Mouse (Mus musculus) midbrain, embryonic 15.5 days (tissue): ENCODE results near the gene Nt5dc3. TPM values are rescaled to one million over a fixed set of nuclear protein-coding genes. Genes with fewer than 3 reads are reported as not detected.

Experiments
- ATAC-seq: fragments of 200-750 bp; cut with Nextera tagmentation; replicated peaks from 2 replicates; pipeline ENCODE4 v1.8.0; 2017; ENCODE audit warnings: moderate TSS enrichment
- H3K27ac ChIP-seq: fragments of 300-500 bp; sonication (generic); 2 replicates; pipeline ENCODE4 v1.5.1; 2015; ENCODE audit warnings: mild to moderate bottlenecking, inconsistent platforms
- H3K27me3 ChIP-seq: fragments of 300-500 bp; sonication (generic); replicated peaks from 2 replicates; pipeline ENCODE4 v1.6.1; 2015; ENCODE audit warnings: inconsistent platforms
- H3K36me3 ChIP-seq: fragments of 300-500 bp; sonication (generic); replicated peaks from 2 replicates; pipeline ENCODE4 v1.6.1; 2015; ENCODE audit warnings: inconsistent platforms
- H3K4me1 ChIP-seq: fragments of 300-500 bp; sonication (generic); 2 replicates; pipeline ENCODE4 v1.6.1; 2015; ENCODE audit warnings: inconsistent platforms
- H3K4me2 ChIP-seq: fragments of 300-500 bp; sonication (generic); 2 replicates; pipeline ENCODE4 v1.6.1; 2015; ENCODE audit warnings: inconsistent platforms, mild to moderate bottlenecking, moderate library complexity
- H3K4me3 ChIP-seq: fragments of 300-500 bp; sonication (generic); 2 replicates; pipeline ENCODE4 v1.5.1; 2015; ENCODE audit warnings: mild to moderate bottlenecking, inconsistent platforms
- H3K9ac ChIP-seq: fragments of 300-500 bp; sonication (generic); 2 replicates; pipeline ENCODE4 v1.6.1; 2015; ENCODE audit warnings: mild to moderate bottlenecking, inconsistent platforms
- H3K9me3 ChIP-seq: fragments of 300-500 bp; sonication (generic); 2 replicates; pipeline ENCODE4 v1.6.1; 2016; ENCODE audit warnings: inconsistent platforms
- WGBS: fragments of 180-500 bp; shearing (Covaris S2); methylation state at CpG from one replicate; pipeline ENCODE4 v1.1.7; 2015; ENCODE audit warnings: mixed read lengths; 5-methylcytosine and 5-hydroxymethylcytosine counted together
- polyA plus RNA-seq: library from polyadenylated mRNA; unstranded; fragments of >200 nt; fragmentation: Nextera tagmentation; extraction: Ambion mirVana; gene quantifications from 2 replicates; pipeline ENCODE4 v1.2.1, GENCODE M21; 2015

Gene Nt5dc3
- polyA plus RNA-seq, 1 experiment from 2014 or later: 14.4 TPM

DNA sequence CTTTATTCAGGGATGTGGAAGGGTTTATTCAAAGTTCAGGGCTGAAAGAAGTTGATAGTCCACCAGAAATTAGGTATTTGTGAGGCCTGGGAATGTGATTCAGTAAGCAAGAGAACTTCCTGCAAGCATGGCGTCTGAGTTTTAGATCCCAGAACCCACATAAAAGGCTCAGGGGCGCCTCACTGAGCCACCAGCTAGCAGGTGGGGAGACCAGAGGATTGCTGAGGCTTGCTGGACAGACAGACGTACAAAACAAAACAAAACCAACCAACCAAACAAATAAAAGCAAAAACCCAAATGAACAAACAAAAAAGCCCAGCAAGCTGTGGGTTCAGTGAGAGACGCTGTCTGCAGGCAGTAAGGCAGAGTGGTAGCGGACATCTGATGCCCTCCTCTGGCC lies 3.9 kb downstream of the Nt5dc3 start:
- H3K9ac ChIP-seq: no peak overlapping the region
- WGBS: 41% methylated on average over 5 of the region's 5 CpGs
- peak overlapping the region; percentile 25 for H3K27ac ChIP-seq
- H3K27me3 ChIP-seq: no peaks in the 10 kb centered on the region
- no peak overlapping the region for H3K4me3 ChIP-seq
- H3K36me3 ChIP-seq: no peaks in the 10 kb centered on the region
- no peak for ATAC-seq
- no peaks in the 10 kb centered on the region for H3K9me3 ChIP-seq
- H3K4me2 ChIP-seq: no peak overlapping the region
- peaks cover 39% of the 10 kb centered on the region for H3K4me1 ChIP-seq

DNA sequence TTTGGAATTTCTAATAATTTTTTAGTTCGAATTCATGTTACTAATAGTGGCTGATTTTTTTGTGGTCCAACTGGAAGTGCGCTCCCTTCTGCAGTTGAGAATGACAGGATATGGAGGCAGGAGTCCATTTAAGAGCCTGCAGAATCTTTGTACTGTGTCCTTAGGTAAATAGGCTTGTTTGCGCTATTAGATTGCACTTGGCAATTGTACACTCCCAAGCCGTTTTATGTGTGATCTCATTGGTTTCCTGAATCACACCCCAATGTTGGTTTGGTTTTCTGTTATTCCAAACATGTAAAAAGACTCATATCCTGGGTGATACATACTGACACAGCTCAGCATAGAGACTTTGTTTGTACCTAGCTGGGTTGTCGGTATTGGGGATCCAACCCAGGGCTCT lies 4.8 kb downstream of the Nt5dc3 start:
- no peaks in the 10 kb centered on the region for H3K36me3 ChIP-seq
- peak overlapping the region; percentile 7; the same call in 1 of the 2 replicates for H3K27ac ChIP-seq
- ATAC-seq: no peak
- no peak overlapping the region for H3K4me2 ChIP-seq
- 85% methylated on average over 5 of the region's 5 CpGs for WGBS
- no peak overlapping the region for H3K9ac ChIP-seq
- no peaks in the 10 kb centered on the region for H3K27me3 ChIP-seq
- H3K9me3 ChIP-seq: no peaks in the 10 kb centered on the region
- H3K4me1 ChIP-seq: peaks cover 34% of the 10 kb centered on the region
- no peak overlapping the region for H3K4me3 ChIP-seq

DNA sequence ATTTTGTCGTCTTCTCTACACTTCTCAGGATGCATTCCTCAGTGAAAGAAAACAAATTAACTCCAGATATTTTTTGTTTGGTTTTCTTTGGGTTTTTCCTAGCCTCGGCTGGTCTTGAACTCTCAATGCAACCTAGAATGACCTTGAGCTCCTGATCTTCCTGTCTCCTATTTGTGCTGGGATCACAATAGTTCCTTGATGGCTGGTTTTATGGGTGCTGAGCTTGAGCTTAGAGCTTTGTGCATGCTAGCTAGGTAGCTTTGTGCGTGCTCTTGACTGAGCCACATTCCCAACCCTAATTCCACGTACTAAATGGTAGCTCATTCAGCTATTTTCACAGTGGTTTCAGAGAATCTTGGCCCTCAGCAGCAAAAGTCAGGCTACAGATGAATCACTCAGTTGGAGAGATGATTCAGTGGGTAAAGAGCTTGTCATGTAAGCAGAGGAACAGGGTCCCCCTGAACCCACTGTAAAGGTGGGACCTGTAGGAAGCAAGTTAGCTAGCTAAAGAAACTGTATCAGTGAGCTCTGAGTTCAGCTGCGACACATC lies 5.4 kb downstream of the Nt5dc3 start:
- Histone ChIP-seq H3K27ac (no peak overlapping the region), H3K4me2 (no peak overlapping the region), H3K36me3 (no peaks in the 10 kb centered on the region), H3K9me3 (no peaks in the 10 kb centered on the region), H3K4me3 (no peak overlapping the region), H3K9ac (no peak overlapping the region), H3K4me1 (peaks cover 33% of the 10 kb centered on the region), H3K27me3 (no peaks in the 10 kb centered on the region)
- no peak for ATAC-seq
- WGBS: 85% methylated on average over 5 of the region's 5 CpGs

DNA sequence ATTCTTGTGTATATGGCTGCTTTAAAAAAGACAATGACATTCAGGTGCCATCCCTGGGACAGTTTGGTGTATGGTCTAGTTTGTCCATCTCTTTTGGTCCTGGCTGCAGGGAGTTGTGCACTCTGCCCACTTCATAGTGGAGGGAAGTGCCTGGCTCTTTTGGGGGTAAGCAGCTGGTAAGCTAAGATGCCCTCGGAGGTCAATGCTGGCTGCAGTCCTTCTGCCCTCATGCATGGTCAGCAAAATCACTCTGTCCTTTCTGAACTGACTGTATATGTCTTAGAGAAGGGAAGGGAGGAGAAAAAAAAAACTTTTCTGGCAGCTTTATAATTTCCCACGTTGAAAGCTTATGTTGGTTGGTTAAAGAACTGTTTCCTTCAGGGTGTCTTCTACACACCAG lies 6.6 kb downstream of the Nt5dc3 start:
- Histone ChIP-seq H3K27ac (no peak overlapping the region), H3K4me3 (no peak overlapping the region), H3K9me3 (no peaks in the 10 kb centered on the region), H3K9ac (no peak overlapping the region), H3K27me3 (no peaks in the 10 kb centered on the region), H3K4me2 (no peak overlapping the region), H3K36me3 (no peaks in the 10 kb centered on the region), H3K4me1 (peaks cover 31% of the 10 kb centered on the region)
- WGBS: 82% methylated on average over 2 of the region's 2 CpGs
- ATAC-seq: no peak

DNA sequence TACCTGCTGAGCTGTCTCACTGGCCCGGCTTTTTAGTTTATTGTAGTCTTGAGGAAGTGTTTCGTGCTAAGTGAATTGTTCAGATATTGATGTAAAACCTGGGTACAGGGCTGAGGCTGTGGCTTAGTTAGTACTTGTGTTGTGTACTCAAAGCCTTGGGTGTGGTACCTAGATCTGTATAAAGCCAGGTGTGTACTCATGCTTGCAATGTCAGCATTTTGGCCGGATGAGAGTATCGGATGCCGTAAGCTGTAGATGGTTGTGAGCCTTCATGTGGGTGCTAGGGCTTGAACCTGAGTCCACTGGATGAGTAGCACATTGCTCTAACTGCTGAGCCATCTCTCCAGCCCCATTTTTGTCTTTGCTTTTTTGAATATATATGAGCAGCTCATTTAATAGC lies 7.3 kb downstream of the Nt5dc3 start:
- H3K4me1 ChIP-seq: peaks cover 24% of the 10 kb centered on the region
- H3K4me3 ChIP-seq: no peak overlapping the region
- WGBS: 95% methylated on average over 5 of the region's 5 CpGs
- H3K36me3 ChIP-seq: no peaks in the 10 kb centered on the region
- no peaks in the 10 kb centered on the region for H3K9me3 ChIP-seq
- no peaks in the 10 kb centered on the region for H3K27me3 ChIP-seq
- H3K27ac ChIP-seq: no peak overlapping the region
- no peak overlapping the region for H3K4me2 ChIP-seq
- H3K9ac ChIP-seq: no peak overlapping the region
- no peak for ATAC-seq

DNA sequence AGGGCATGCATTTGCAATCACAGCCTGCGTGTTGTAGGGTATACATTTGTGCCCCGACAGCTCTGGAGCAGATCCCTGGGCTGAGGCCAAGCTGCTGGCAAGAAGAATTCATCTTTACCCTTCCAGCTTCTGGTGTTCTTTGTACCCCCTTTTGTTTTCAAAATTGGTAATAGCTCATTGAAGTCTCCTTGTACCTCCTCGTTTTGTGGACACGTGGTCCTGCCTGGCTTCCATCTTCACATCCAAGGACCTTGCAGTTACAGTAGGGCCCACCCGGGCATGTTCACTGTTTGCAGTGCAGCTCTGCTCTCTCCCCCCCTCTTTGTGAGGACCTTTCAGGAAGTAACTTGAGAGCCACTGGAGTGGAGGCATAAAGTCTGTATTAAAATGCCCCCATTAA lies 9.4 kb downstream of the Nt5dc3 start:
- ATAC-seq: no peak
- H3K27me3 ChIP-seq: no peaks in the 10 kb centered on the region
- no peak overlapping the region for H3K4me3 ChIP-seq
- H3K9ac ChIP-seq: no peak overlapping the region
- no peak overlapping the region for H3K4me2 ChIP-seq
- H3K4me1 ChIP-seq: 0 out of 2 replicates have a peak, but pooled peaks cover 8% of the 10 kb centered on the region
- WGBS: 52% methylated on average over 5 of the region's 5 CpGs
- H3K9me3 ChIP-seq: no peaks in the 10 kb centered on the region
- no peaks in the 10 kb centered on the region for H3K36me3 ChIP-seq
- no peak overlapping the region for H3K27ac ChIP-seq

DNA sequence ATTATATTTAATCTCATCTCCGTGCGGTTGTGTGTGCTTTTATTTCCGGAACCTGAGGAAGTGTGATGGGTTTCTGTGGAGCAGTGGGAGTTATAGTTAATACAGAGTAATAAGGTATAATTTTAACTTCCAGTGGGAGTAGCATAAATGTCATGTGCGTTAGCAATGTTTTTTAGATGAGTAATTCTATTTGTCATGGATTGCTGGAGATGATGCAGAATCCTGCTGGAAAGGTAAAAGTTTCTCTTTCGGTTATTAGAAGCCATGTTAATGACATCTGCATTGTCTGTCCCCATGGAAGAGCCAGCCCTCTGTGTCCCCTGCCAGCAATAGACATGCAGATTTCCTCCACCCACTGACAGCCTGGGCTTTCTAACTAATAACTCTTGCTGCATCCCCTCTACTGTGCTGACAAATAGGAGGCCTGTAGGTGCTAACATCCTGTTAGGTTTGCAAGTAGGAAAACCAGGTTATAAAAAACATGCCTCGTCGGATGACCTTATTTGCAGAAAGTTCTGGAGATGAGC lies 10.4 kb downstream of the Nt5dc3 start:
- WGBS: 76% methylated on average over 7 of the region's 7 CpGs
- Histone ChIP-seq H3K27ac (no peak overlapping the region), H3K36me3 (no peaks in the 10 kb centered on the region), H3K9me3 (no peaks in the 10 kb centered on the region), H3K9ac (no peak overlapping the region), H3K4me1 (0 out of 2 replicates have a peak, but pooled peaks cover 3% of the 10 kb centered on the region), H3K4me3 (no peak overlapping the region), H3K4me2 (no peak overlapping the region), H3K27me3 (no peaks in the 10 kb centered on the region)
- no peak for ATAC-seq

DNA sequence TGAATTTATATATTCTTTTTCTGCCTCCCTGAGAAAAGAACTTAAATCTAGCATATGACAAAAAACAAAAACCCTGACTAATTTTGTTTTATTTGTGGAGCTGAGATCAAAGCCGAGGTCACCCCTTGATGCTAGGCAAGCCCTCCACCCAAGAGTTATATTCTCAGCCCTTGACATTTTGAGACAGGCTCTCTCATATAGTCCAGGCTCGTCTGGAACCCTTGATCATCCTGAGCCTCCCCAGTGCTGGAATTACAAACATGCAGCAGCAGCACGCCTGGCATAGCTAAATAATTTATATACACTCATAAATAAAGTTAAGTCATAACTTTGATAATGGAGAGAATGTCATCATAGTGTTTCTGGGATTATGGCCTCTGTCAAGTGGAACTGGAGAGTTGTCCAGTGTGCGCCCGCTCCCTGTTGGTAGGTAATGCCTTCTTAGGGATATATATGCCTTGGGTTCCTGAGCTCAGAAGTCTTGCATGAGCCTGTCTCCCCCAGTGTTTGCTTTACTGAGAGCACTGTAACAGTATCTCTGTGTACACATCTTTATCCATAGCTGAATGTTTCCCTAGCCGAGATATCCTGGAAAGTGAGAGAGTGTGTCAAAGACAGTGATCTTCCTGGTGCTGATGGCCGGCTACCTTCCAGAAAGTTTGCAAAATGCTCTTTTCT lies 12.8 kb downstream of the Nt5dc3 start:
- no peak for ATAC-seq
- H3K9ac ChIP-seq: no peak overlapping the region
- no peaks in the 10 kb centered on the region for H3K36me3 ChIP-seq
- no peak overlapping the region for H3K4me3 ChIP-seq
- H3K9me3 ChIP-seq: no peaks in the 10 kb centered on the region
- H3K27ac ChIP-seq: no peak overlapping the region
- H3K27me3 ChIP-seq: no peaks in the 10 kb centered on the region
- 0 out of 2 replicates have a peak, but pooled peaks cover 3% of the 10 kb centered on the region for H3K4me1 ChIP-seq
- 80% methylated on average over 7 of the region's 7 CpGs for WGBS
- H3K4me2 ChIP-seq: no peak overlapping the region

DNA sequence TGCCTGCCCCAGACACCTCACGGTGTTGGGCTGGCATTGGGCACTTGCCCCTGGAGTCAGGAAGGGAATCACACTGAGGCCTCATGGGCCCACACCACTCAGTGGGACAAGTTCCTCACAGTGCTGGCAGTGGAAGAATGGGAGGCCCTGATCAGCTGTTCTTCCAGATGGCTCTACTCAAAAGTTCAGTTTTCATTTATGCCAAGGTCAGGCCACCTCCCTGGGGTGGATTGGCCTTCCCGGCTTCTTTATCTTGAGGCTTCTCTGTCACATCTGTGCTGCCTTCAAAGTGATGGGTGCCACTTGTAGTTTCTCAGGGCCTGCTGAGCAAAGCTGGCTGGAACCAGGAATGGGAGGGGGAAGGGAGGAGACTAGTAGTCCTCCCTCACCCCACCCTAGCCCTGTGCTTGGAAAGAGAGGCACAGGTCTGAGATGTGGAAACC lies 14.7 kb downstream of the Nt5dc3 start:
- H3K4me2 ChIP-seq: no peak overlapping the region
- H3K9me3 ChIP-seq: no peaks in the 10 kb centered on the region
- H3K4me3 ChIP-seq: no peak overlapping the region
- WGBS: 68% methylated on average over 2 of the region's 2 CpGs
- ATAC-seq: no peak
- no peaks in the 10 kb centered on the region for H3K27me3 ChIP-seq
- H3K4me1 ChIP-seq: no peaks in the 10 kb centered on the region
- no peak overlapping the region for H3K9ac ChIP-seq
- H3K36me3 ChIP-seq: no peaks in the 10 kb centered on the region
- H3K27ac ChIP-seq: no peak overlapping the region

DNA sequence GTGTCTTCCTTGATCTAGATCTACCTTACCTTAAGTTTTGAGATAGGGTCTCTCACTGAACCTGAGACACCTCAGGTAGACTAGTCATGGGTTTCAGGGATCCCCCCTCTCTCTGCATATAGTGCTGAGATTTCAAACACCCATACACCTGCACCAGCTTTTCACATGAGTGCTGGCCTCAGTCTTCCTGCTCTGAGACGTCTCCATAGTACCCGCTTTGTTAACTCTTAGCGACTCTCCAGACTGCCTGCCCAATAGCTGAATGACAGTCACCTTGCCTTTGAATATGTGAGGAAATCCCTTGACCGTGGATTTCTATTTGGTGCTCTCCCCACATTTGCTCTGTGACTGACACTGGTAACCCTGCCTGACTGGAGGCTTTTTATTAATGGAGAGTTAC lies 15.4 kb downstream of the Nt5dc3 start:
- WGBS: 90% methylated on average over 4 of the region's 4 CpGs
- no peak overlapping the region for H3K9ac ChIP-seq
- no peak overlapping the region for H3K4me3 ChIP-seq
- H3K4me1 ChIP-seq: no peaks in the 10 kb centered on the region
- no peak overlapping the region for H3K27ac ChIP-seq
- no peak for ATAC-seq
- H3K36me3 ChIP-seq: no peaks in the 10 kb centered on the region
- no peak overlapping the region for H3K4me2 ChIP-seq
- H3K9me3 ChIP-seq: no peaks in the 10 kb centered on the region
- no peaks in the 10 kb centered on the region for H3K27me3 ChIP-seq

DNA sequence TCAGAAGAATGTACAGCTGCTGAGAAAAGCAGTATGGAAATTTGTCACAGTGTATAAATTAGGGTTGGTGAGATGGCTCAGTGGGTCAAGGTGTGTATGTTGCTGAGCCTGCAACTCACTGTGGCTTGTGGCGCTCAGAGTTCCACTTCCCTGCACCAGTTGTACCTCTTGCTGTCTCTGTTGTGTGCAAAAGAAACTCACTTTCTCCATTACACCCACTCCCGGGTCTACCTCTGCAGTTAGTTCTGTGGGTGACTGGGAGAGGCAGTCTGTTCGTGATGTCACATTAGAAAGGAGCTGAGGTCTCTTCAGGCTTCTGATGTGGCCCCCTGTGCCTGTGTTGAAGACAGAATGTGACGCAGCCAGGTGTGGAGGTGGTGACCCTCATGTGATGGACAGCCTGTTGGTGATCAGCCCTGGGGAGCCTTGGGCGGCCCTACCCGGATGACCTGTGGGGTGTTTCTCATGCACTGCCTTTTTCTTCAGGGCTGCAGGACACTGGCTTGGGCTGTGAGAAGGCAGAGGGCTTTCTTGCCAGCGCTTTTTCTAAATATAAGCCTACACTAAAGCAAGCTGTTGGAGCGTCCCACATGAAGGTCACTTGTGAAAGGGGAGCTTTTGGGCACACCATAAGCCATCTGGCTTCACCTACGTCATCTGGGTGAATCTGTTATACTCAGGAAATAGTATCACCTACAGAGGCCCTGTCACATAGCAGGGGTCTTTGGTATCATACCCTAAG lies 16.2 kb downstream of the Nt5dc3 start:
- Histone ChIP-seq H3K27ac (no peak overlapping the region), H3K9me3 (no peaks in the 10 kb centered on the region), H3K9ac (no peak overlapping the region), H3K4me3 (no peak overlapping the region), H3K36me3 (no peaks in the 10 kb centered on the region), H3K4me2 (no peak overlapping the region), H3K27me3 (no peaks in the 10 kb centered on the region), H3K4me1 (no peaks in the 10 kb centered on the region)
- WGBS: 93% methylated on average over 9 of the region's 9 CpGs
- peak; percentile 27; the same call in 1 of the 2 replicates for ATAC-seq

DNA sequence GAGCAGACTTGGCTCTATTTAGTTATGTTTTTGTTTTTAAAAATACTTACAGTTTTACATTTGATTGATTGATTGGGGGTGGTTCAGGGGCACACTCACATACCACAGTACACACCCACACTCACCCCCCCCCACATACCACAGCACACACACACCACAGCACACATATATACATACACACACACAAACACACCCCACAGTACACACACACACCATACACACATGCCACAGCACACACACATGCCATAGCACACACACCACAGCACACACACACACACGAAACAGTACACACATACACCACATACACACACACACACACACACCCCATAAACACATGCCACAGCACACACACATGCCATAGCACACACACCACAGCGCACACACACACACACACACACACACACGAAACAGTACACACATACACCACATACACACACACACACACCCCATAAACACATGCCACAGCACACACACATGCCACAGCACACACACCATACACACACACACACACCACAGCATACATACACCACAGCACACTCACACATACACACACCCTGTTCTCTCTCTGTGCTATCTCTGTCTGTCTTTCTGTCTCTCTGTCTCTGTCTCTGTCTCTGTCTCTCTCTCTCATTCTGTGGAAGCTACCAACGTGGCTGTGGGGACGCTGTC lies 17.4 kb downstream of the Nt5dc3 start:
- 95% methylated on average over 5 of the region's 5 CpGs for WGBS
- H3K4me1 ChIP-seq: no peaks in the 10 kb centered on the region
- H3K36me3 ChIP-seq: no peaks in the 10 kb centered on the region
- H3K9me3 ChIP-seq: no peaks in the 10 kb centered on the region
- H3K4me2 ChIP-seq: no peak overlapping the region
- H3K9ac ChIP-seq: no peak overlapping the region
- peak; percentile 65 for ATAC-seq
- no peaks in the 10 kb centered on the region for H3K27me3 ChIP-seq
- no peak overlapping the region for H3K27ac ChIP-seq
- H3K4me3 ChIP-seq: no peak overlapping the region
